Mouse (Mus musculus): Measurements from ENCODE around the gene Strip1.
A peak's percentile ranks its signal among the peaks of the same experiment; 100 is the strongest.

The Strip1 gene

GRCm38 (mm10) chr3:107626751-107627150 lies 4.7 kb downstream of the Strip1 start:
- no peak for DNase-seq

GRCm38 (mm10) chr3:107625536-107625935 lies 6.0 kb downstream of the Strip1 start:
- no peak for DNase-seq

GRCm38 (mm10) chr3:107624424-107624823 lies 7.1 kb downstream of the Strip1 start:
- DNase-seq, result no peak

GRCm38 (mm10) chr3:107622537-107622936 lies 9.0 kb downstream of the Strip1 start:
- no peak for DNase-seq

- no peak for DNase-seq
Measured at GRCm38 (mm10) chr3:107621286-107622075, 10.0 kb downstream of the Strip1 start.

GRCm38 (mm10) chr3:107619911-107620310 lies 11.6 kb downstream of the Strip1 start:
- no peak for DNase-seq

GRCm38 (mm10) chr3:107617800-107618199 lies 13.7 kb downstream of the Strip1 start:
- no peak for DNase-seq

- peak; percentile 77 for DNase-seq
Measured at GRCm38 (mm10) chr3:107612902-107613525, 18.5 kb downstream of the Strip1 start.

- no peak for DNase-seq
Measured at GRCm38 (mm10) chr3:107611394-107611793, 20.1 kb downstream of the Strip1 start.

- no peak for DNase-seq
Measured at GRCm38 (mm10) chr3:107609376-107609775, 22.1 kb downstream of the Strip1 start.

GRCm38 (mm10) chr3:107608808-107609207 lies 22.7 kb downstream of the Strip1 start:
- no peak for DNase-seq

- no peak for DNase-seq
Measured at GRCm38 (mm10) chr3:107607221-107607620, 24.3 kb downstream of the Strip1 start.

- DNase-seq, result peak; percentile 54
Measured at GRCm38 (mm10) chr3:107605304-107605703, 26.2 kb downstream of the Strip1 start.

- DNase-seq, result no peak
Measured at GRCm38 (mm10) chr3:107600127-107600526, 31.4 kb downstream of the Strip1 start.

- DNase-seq, result no peak
Measured at GRCm38 (mm10) chr3:107597586-107598389, 33.7 kb downstream of the Strip1 start.

- no peak for DNase-seq
Measured at GRCm38 (mm10) chr3:107597134-107597533, 34.4 kb downstream of the Strip1 start.

GRCm38 (mm10) chr3:107596559-107596958 lies 34.9 kb downstream of the Strip1 start:
- DNase-seq, result no peak

GRCm38 (mm10) chr3:107595938-107596461 lies 35.5 kb downstream of the Strip1 start:
- DNase-seq, result no peak

GRCm38 (mm10) chr3:107595264-107595937 lies 36.1 kb downstream of the Strip1 start:
- DNase-seq, result no peak

GRCm38 (mm10) chr3:107594662-107595263 lies 36.7 kb downstream of the Strip1 start, which contains the start of gene Alx3:
TSS of gene Alx3 (plus strand) at chr3:107595031.
- no peak for DNase-seq

GRCm38 (mm10) chr3:107593632-107594031 lies 37.9 kb downstream of the Strip1 start:
- no peak for DNase-seq

- no peak for DNase-seq
Measured at GRCm38 (mm10) chr3:107591612-107592011, 39.9 kb downstream of the Strip1 start.

All from right cerebral cortex, postnatal 14 days (tissue).